1 mouse cellular context compared by ENCODE assay signal in genomic region chr16:33023750-33024149, GRCm38 (mm10).
TF ChIP-seq lines count a peak whose summit lies in the region.

No protein-coding gene starts in this region.

TF ChIP-seq in CH12.LX, 34 proteins besides CTCF, POLR2A, EP300 and RAD21 (continued from another document):
- TF ChIP-seq JUND (conservative IDR thresholded peaks at IDR 0.05; ENCODE audit: low read depth, low read length) = 0 out of 2 replicates have a peak, but pooled peaks have one; percentile 13
- no peak for TF ChIP-seq TCF12 (IDR thresholded peaks at IDR 0.05; ENCODE audit: low read depth, low read length)
